Mouse (Mus musculus): ENCODE data around the gene Fam192a.

Fam192a gene

GRCm38 (mm10) chr8:94574159-94574907 is 27.5 kb downstream of the Fam192a start:
- no peak for DNase-seq (ENCODE audit: extremely low read depth, low read depth)

- DNase-seq (ENCODE audit: extremely low read depth, low read depth), result no peak
These were observed 29.9 kb downstream of the Fam192a start for GRCm38 (mm10) chr8:94571896-94572295.

GRCm38 (mm10) chr8:94569419-94569818 is 32.4 kb downstream of the Fam192a start:
- no peak for DNase-seq (ENCODE audit: extremely low read depth, low read depth)

- DNase-seq (ENCODE audit: extremely low read depth, low read depth), result no peak
These were observed 33.7 kb downstream of the Fam192a start for GRCm38 (mm10) chr8:94568098-94568497.

- DNase-seq (ENCODE audit: extremely low read depth, low read depth), result no peak
These were observed 34.5 kb downstream of the Fam192a start for GRCm38 (mm10) chr8:94567159-94567849.

- no peak for DNase-seq (ENCODE audit: extremely low read depth, low read depth)
These were observed 35.2 kb downstream of the Fam192a start for GRCm38 (mm10) chr8:94566446-94567158.

- DNase-seq (ENCODE audit: extremely low read depth, low read depth), result no peak
These were observed 35.8 kb downstream of the Fam192a start for GRCm38 (mm10) chr8:94566033-94566432.

GRCm38 (mm10) chr8:94564421-94564820 is 37.4 kb downstream of the Fam192a start:
- no peak for DNase-seq (ENCODE audit: extremely low read depth, low read depth)

- DNase-seq (ENCODE audit: extremely low read depth, low read depth), result no peak
These were observed 40.5 kb downstream of the Fam192a start for GRCm38 (mm10) chr8:94561256-94561655.

GRCm38 (mm10) chr8:94557281-94557680 is 44.5 kb downstream of the Fam192a start:
- no peak for DNase-seq (ENCODE audit: extremely low read depth, low read depth)

GRCm38 (mm10) chr8:94552696-94553095 is 49.1 kb downstream of the Fam192a start:
- DNase-seq (ENCODE audit: extremely low read depth, low read depth), result no peak

GRCm38 (mm10) chr8:94551471-94552422 is 50.0 kb downstream of the Fam192a start:
- no peak for DNase-seq (ENCODE audit: extremely low read depth, low read depth)

- DNase-seq (ENCODE audit: extremely low read depth, low read depth), result no peak
These were observed 51.8 kb downstream of the Fam192a start for GRCm38 (mm10) chr8:94549998-94550397.

- peak; percentile 52 for DNase-seq (ENCODE audit: extremely low read depth, low read depth)
These were observed 52.3 kb downstream of the Fam192a start for GRCm38 (mm10) chr8:94549482-94549881.

GRCm38 (mm10) chr8:94549041-94549440 is 52.8 kb downstream of the Fam192a start:
- DNase-seq (ENCODE audit: extremely low read depth, low read depth), result no peak

- no peak for DNase-seq (ENCODE audit: extremely low read depth, low read depth)
These were observed 57.8 kb downstream of the Fam192a start for GRCm38 (mm10) chr8:94543981-94544380.

- no peak for DNase-seq (ENCODE audit: extremely low read depth, low read depth)
These were observed 60.7 kb downstream of the Fam192a start for GRCm38 (mm10) chr8:94540889-94541795.

- DNase-seq (ENCODE audit: extremely low read depth, low read depth), result no peak
These were observed 61.8 kb downstream of the Fam192a start for GRCm38 (mm10) chr8:94540025-94540424.

GRCm38 (mm10) chr8:94537456-94537855 is 64.3 kb downstream of the Fam192a start:
- DNase-seq (ENCODE audit: extremely low read depth, low read depth), result no peak

GRCm38 (mm10) chr8:94535631-94536030 is 66.2 kb downstream of the Fam192a start:
- no peak for DNase-seq (ENCODE audit: extremely low read depth, low read depth)
